Mouse (Mus musculus) left cerebral cortex, postnatal 14 days (tissue): ENCODE measurements around the gene Foxp1. TPM values are rescaled to one million over a fixed set of nuclear protein-coding genes. Genes with fewer than 3 reads are reported as not detected.

Experiments used
- DNase-seq, 2 experiments: peaks; one replicate each; pipeline ENCODE4 v3.0.0; 2021 to 2022; ENCODE audit warnings: low spot score in 2 of 2, mixed read lengths in 1 of 2
- intact Hi-C: fragments of 180-260 bp; cut with DNase I; formaldehyde crosslinking; loops from one replicate; pipeline ENCODE4 v1.15.1; 2025
- total RNA-seq, 2 experiments: library from RNA; stranded (reverse); gene quantifications; 2 replicates each; pipeline ENCODE4 v1.2.3; 2021

Gene Foxp1
- total RNA-seq, 2 experiments from 2014 or later = 137 to 149 TPM

- intact Hi-C loops = no loop called here
- DNase-seq = no peak
Observed at GRCm38 (mm10) chr6:99145033-99145432, 377.5 kb downstream of the Foxp1 start.

GRCm38 (mm10) chr6:99143756-99144036, 378.8 kb downstream of the Foxp1 start:
- no peak for DNase-seq
- intact Hi-C loops = no loop called here

GRCm38 (mm10) chr6:99142900-99143755, 379.4 kb downstream of the Foxp1 start:
- DNase-seq = no peak
- intact Hi-C loops = no loop called here

- no peak for DNase-seq
- intact Hi-C loops = no loop called here
Observed at GRCm38 (mm10) chr6:99138041-99138440, 384.5 kb downstream of the Foxp1 start.

GRCm38 (mm10) chr6:99137071-99137470, 385.4 kb downstream of the Foxp1 start:
- DNase-seq = no peak
- intact Hi-C loops = no loop called here

- DNase-seq = no peak
Observed at GRCm38 (mm10) chr6:99135938-99136729, 386.4 kb downstream of the Foxp1 start.

GRCm38 (mm10) chr6:99131815-99132214, 390.7 kb downstream of the Foxp1 start:
- DNase-seq = no peak
- intact Hi-C loops = no loop called here

More at GRCm38 (mm10) chr6:99135938-99136729, 386.4 kb downstream of the Foxp1 start:
- intact Hi-C loops = no loop called here

- intact Hi-C loops = no loop called here
- no peak for DNase-seq
Observed at GRCm38 (mm10) chr6:99130758-99131410, 391.6 kb downstream of the Foxp1 start.

GRCm38 (mm10) chr6:99126717-99127116, 395.8 kb downstream of the Foxp1 start:
- intact Hi-C loops = no loop called here
- DNase-seq = no peak

GRCm38 (mm10) chr6:99120776-99121766, 401.4 kb downstream of the Foxp1 start:
- no peak for DNase-seq
- intact Hi-C loops = no loop called here

GRCm38 (mm10) chr6:99118534-99118933, 404.0 kb downstream of the Foxp1 start:
- DNase-seq = no peak
- intact Hi-C loops = no loop called here

- no peak for DNase-seq
- intact Hi-C loops = no loop called here
Observed at GRCm38 (mm10) chr6:99117411-99117810, 405.1 kb downstream of the Foxp1 start.

GRCm38 (mm10) chr6:99111856-99112255, 410.7 kb downstream of the Foxp1 start:
- DNase-seq = no peak
- intact Hi-C loops = no loop called here

- intact Hi-C loops = no loop called here
- DNase-seq = no peak
Observed at GRCm38 (mm10) chr6:99108417-99108816, 414.1 kb downstream of the Foxp1 start.

GRCm38 (mm10) chr6:99107674-99108073, 414.8 kb downstream of the Foxp1 start:
- intact Hi-C loops = no loop called here
- no peak for DNase-seq

- intact Hi-C loops = no loop called here
- no peak for DNase-seq
Observed at GRCm38 (mm10) chr6:99107081-99107482, 415.4 kb downstream of the Foxp1 start.

GRCm38 (mm10) chr6:99105979-99106378, 416.5 kb downstream of the Foxp1 start:
- no peak for DNase-seq
- intact Hi-C loops = no loop called here

- no peak for DNase-seq
- intact Hi-C loops = no loop called here
Observed at GRCm38 (mm10) chr6:99104446-99104845, 418.1 kb downstream of the Foxp1 start.

GRCm38 (mm10) chr6:99103911-99104310, 418.6 kb downstream of the Foxp1 start:
- intact Hi-C loops = no loop called here
- no peak for DNase-seq
